Mouse (Mus musculus): ENCODE results near the gene Snx20.

- no peak for TF ChIP-seq CTCF (IDR thresholded peaks at IDR 0.05)
- no peak for TF ChIP-seq EP300 (IDR thresholded peaks at IDR 0.05)
These were observed 44.6 kb upstream of the Snx20 start for GRCm38 (mm10) chr8:88680566-88680965.

Measured in lung, postnatal 0 days (tissue).